Mouse (Mus musculus): ENCODE data around the gene Dpp9.

Gene Dpp9

GRCm38 (mm10) chr17:56139858-56140595 lies 78.7 kb downstream of the Dpp9 start, which contains the start of gene Sema6b:
Gene Sema6b, minus strand, starts transcription at chr17:56140343.
- DNase-seq (ENCODE audit: low read depth, low spot score): peak; percentile 54

- no peak for DNase-seq (ENCODE audit: low read depth, low spot score)
Observed at GRCm38 (mm10) chr17:56139355-56139754, 79.3 kb downstream of the Dpp9 start.

- DNase-seq (ENCODE audit: low read depth, low spot score): no peak
Observed at GRCm38 (mm10) chr17:56137839-56138613, 80.7 kb downstream of the Dpp9 start.

Data from CD4-positive, CD25-positive, alpha-beta regulatory T cell, adult 2 months (primary cell).